Mouse (Mus musculus) midbrain, embryonic 16.5 days (tissue): Measurements from ENCODE around the gene Nyap2. TPM values are rescaled to one million over a fixed set of nuclear protein-coding genes. Genes with fewer than 3 reads are reported as not detected.
A peak's percentile ranks its signal among the peaks of the same experiment; 100 is the strongest.

Experiments used
- ATAC-seq: fragments of 200-750 bp; cut with Nextera tagmentation; 2 replicates; pipeline ENCODE4 v1.8.0; 2017; ENCODE audit warnings: moderate TSS enrichment
- H3K27ac ChIP-seq: fragments of 300-500 bp; sonication (generic); 2 replicates; pipeline ENCODE4 v1.5.1; 2014; ENCODE audit warnings: mild to moderate bottlenecking, low read length, mixed read lengths
- H3K27me3 ChIP-seq: fragments of 300-500 bp; sonication (generic); 2 replicates; pipeline ENCODE4 v1.6.1; 2014; ENCODE audit warnings: low read depth, low read length, mixed read lengths; ENCODE audit not compliant: control insufficient read depth, insufficient read depth
- H3K36me3 ChIP-seq: fragments of 300-500 bp; sonication (generic); 2 replicates; pipeline ENCODE4 v1.6.1; 2014; ENCODE audit warnings: mild to moderate bottlenecking, low read length, moderate library complexity, mixed read lengths; ENCODE audit not compliant: control insufficient read depth, insufficient read depth
- H3K4me1 ChIP-seq: fragments of 300-500 bp; sonication (generic); 2 replicates; pipeline ENCODE4 v1.6.1; 2014; ENCODE audit warnings: mild to moderate bottlenecking, low read length, mixed read lengths; ENCODE audit not compliant: control insufficient read depth, insufficient read depth
- H3K4me2 ChIP-seq: fragments of 300-500 bp; sonication (generic); 2 replicates; pipeline ENCODE4 v1.6.1; 2014; ENCODE audit warnings: mild to moderate bottlenecking, low read length, mixed read lengths
- H3K4me3 ChIP-seq: fragments of 300-500 bp; sonication (generic); 2 replicates; pipeline ENCODE4 v1.5.1; 2014; ENCODE audit warnings: low read depth, mild to moderate bottlenecking, low read length, moderate library complexity, mixed read lengths
- H3K9ac ChIP-seq: fragments of 300-500 bp; sonication (generic); 2 replicates; pipeline ENCODE4 v1.6.1; 2014; ENCODE audit warnings: low read depth, low read length, mixed read lengths
- H3K9me3 ChIP-seq: fragments of 300-500 bp; sonication (generic); replicated peaks from 2 replicates; pipeline ENCODE4 v1.6.1; 2014; ENCODE audit warnings: mild to moderate bottlenecking, low read length, mixed read lengths; ENCODE audit not compliant: control insufficient read depth, poor library complexity, severe bottlenecking
- WGBS: fragments of 180-500 bp; shearing (Covaris S2); extraction: QIAGEN DNeasy Blood & Tissue Kit; methylation state at CpG from one replicate; pipeline ENCODE4 v1.1.7; 2014; 5-methylcytosine and 5-hydroxymethylcytosine counted together
- polyA plus RNA-seq: library from polyadenylated mRNA; unstranded; fragments of >200 nt; fragmentation: Nextera tagmentation; extraction: Ambion mirVana; gene quantifications from 2 replicates; pipeline ENCODE4 v1.2.1, GENCODE M21; 2015

The Nyap2 gene
- polyA plus RNA-seq, result 12.9 and 13.6 TPM in 2 replicates

GRCm38 (mm10) chr1:81076831-81077664, at the start of gene Nyap2:
Nyap2 (plus strand) TSS chr1:81076950.
- no peaks in the 10 kb centered on the region for H3K9me3 ChIP-seq
- peak within 1 kb of the TSS; percentile 62 for H3K9ac ChIP-seq
- H3K4me1 ChIP-seq, result peaks cover 11% of the 10 kb centered on the region
- H3K4me2 ChIP-seq, result peak within 1 kb of the TSS; percentile 61
- H3K4me3 ChIP-seq, result peak within 1 kb of the TSS; percentile 52
- H3K27ac ChIP-seq, result peak within 1 kb of the TSS; percentile 96
- no peaks in the 10 kb centered on the region for H3K36me3 ChIP-seq
- H3K27me3 ChIP-seq, result no peaks in the 10 kb centered on the region
- WGBS, result 11% methylated on average over 16 of the region's 16 CpGs
- ATAC-seq, result peak; percentile 92

GRCm38 (mm10) chr1:81042907-81043868, 33.6 kb upstream of the Nyap2 start:
- Histone ChIP-seq H3K4me3 (no peak overlapping the region), H3K4me2 (no peak overlapping the region), H3K27ac (no peak overlapping the region), H3K9ac (no peak overlapping the region), H3K4me1 (0 out of 2 replicates have a peak, but pooled peaks cover 3% of the 10 kb centered on the region), H3K27me3 (no peaks in the 10 kb centered on the region), H3K36me3 (no peaks in the 10 kb centered on the region), H3K9me3 (no peaks in the 10 kb centered on the region)
- ATAC-seq, result peak; percentile 66; the same call in 1 of the 2 replicates
- 31% methylated on average over 5 of the region's 5 CpGs for WGBS

DNA sequence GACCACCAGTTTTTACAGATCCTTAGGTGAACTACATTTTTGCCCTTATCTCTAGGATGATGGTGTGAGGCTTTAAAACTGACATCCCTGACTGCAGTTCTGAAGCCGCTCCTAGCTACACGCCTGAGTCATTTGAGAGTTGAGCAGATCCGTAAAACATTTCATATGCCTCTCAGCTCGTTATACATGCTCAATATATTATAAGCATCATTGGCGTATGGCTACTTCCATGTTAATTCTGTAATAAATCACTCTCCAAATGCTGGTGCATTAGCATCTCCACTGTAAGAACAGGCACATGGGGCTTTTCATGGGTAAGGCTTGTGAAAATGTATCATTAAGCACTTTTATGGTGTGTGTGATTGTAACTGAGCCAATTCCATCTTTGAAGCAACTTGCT, 18.4 kb upstream of the Nyap2 start:
- Histone ChIP-seq H3K9ac (no peak overlapping the region), H3K9me3 (no peaks in the 10 kb centered on the region), H3K27ac (no peak overlapping the region), H3K36me3 (no peaks in the 10 kb centered on the region), H3K27me3 (no peaks in the 10 kb centered on the region), H3K4me1 (no peaks in the 10 kb centered on the region), H3K4me3 (no peak overlapping the region), H3K4me2 (no peak overlapping the region)
- no peak for ATAC-seq
- WGBS, result 81% methylated on average over 5 of the region's 5 CpGs

DNA sequence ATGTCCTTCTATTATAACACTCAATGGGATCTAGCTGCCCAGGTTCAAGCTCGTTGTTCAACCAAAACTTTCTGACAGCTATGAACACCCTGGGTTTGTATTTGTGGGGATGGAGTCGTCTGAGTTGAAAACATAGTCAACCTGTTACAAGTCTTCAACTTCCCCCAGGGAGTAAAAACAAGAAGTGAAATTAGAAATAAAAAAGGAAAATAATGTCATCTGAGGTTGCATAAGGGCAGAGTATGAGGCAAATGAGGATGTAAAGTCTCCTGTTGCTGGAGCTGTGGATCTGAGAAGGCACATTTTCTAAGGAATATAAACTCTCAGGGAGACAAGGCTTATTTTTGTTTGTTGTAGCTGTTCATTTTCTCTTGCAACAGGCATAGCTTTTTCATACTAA, 17.9 kb upstream of the Nyap2 start:
- Histone ChIP-seq H3K27ac (no peak overlapping the region), H3K4me3 (no peak overlapping the region), H3K4me1 (no peaks in the 10 kb centered on the region), H3K4me2 (no peak overlapping the region), H3K36me3 (no peaks in the 10 kb centered on the region), H3K9me3 (no peaks in the 10 kb centered on the region), H3K27me3 (no peaks in the 10 kb centered on the region), H3K9ac (no peak overlapping the region)
- WGBS, result 73% methylated on average over 2 of the region's 2 CpGs
- ATAC-seq, result no peak

GRCm38 (mm10) chr1:81062811-81063210, 13.9 kb upstream of the Nyap2 start:
- Histone ChIP-seq H3K4me3 (no peak overlapping the region), H3K4me1 (no peaks in the 10 kb centered on the region), H3K4me2 (no peak overlapping the region), H3K9me3 (no peaks in the 10 kb centered on the region), H3K36me3 (no peaks in the 10 kb centered on the region), H3K27me3 (no peaks in the 10 kb centered on the region), H3K27ac (no peak overlapping the region), H3K9ac (no peak overlapping the region)
- 84% methylated on average over 2 of the region's 2 CpGs for WGBS
- ATAC-seq, result no peak

DNA sequence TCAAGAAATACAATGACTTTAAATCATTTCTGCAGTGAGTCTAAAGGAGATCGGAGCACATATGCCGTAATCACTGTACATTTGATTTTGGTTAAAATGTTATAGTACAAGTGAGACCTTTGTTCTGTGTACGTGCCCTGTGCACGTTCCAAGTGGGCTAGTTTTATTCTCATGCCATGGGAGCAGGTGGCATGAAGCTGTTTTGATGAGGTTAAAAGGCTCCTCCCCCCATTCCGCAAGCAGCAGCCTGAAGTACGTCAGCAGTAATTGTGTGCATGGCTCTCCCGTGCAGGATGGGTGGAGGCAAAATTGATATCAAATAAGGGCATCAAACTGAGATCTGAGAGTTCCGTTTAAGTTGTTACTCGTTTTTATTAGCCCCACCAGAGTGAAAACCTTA, 491 bp upstream of the Nyap2 start:
- Histone ChIP-seq H3K27me3 (no peaks in the 10 kb centered on the region), H3K4me3 (peak overlapping the region; percentile 52), H3K4me2 (peak overlapping the region; percentile 61), H3K27ac (peak overlapping the region; percentile 96), H3K9me3 (no peaks in the 10 kb centered on the region), H3K4me1 (peaks cover 11% of the 10 kb centered on the region), H3K36me3 (no peaks in the 10 kb centered on the region), H3K9ac (peak overlapping the region; percentile 55)
- 20% methylated on average over 9 of the region's 9 CpGs for WGBS
- peak; percentile 92 for ATAC-seq

DNA sequence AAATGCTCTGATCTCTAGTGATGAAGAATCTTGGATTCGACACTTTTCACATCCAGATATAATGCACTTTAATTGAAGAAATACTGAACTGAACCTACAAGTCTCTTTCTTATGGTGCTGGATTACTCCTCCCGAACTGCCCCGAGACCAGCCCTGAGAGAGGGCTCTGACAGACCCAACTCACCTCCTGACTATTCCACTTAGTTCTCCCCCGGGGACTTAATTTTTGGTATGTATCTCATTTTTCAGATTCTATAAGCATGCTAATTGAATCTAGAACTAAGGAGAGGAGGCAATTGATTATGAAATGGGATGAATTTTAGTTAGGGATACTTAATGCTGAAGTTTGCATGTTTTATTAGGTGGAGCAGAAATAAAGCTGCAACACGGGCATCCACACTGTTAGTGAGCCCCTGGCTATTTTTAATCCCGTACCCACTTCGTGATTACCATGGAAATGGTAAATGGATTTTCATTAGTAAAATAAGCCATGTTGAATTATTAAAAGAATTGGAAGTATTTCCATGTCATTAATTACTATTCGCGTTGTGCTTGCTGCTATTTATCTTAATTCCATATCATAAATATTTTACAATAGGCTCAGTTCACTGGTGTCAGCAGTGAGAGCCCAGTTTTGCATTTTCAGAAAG, 1.0 kb downstream of the Nyap2 start:
- Histone ChIP-seq H3K27ac (peak overlapping the region; percentile 96), H3K36me3 (no peaks in the 10 kb centered on the region), H3K9ac (peak overlapping the region; percentile 62), H3K9me3 (no peaks in the 10 kb centered on the region), H3K4me3 (peak overlapping the region; percentile 52), H3K4me2 (peak overlapping the region; percentile 61), H3K27me3 (no peaks in the 10 kb centered on the region), H3K4me1 (peaks cover 11% of the 10 kb centered on the region)
- 34% methylated on average over 9 of the region's 9 CpGs for WGBS
- peak; percentile 56 for ATAC-seq

DNA sequence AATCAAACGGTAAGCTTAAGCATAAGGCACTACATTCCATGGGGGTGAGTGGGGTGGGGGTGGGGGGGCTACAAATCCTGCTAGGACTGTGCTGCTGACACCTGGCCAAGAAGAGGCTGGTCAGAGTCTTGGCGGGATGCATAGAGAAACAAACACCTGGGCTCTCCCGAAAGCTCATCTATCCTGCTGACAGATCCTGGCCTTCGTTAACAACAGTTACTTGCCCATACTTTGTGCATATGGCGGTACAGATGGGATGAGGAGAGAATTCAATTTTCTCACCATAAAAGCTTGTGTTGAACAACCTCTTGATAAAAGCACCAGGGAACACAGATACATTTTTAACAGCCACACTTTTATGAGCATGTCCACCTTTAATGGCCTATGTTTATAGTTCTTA, 10.7 kb downstream of the Nyap2 start:
- no peak overlapping the region for H3K9ac ChIP-seq
- peaks cover 4% of the 10 kb centered on the region for H3K4me1 ChIP-seq
- H3K9me3 ChIP-seq, result no peaks in the 10 kb centered on the region
- no peak for ATAC-seq
- WGBS, result 85% methylated on average over 5 of the region's 5 CpGs
- no peak overlapping the region for H3K4me3 ChIP-seq
- no peak overlapping the region for H3K27ac ChIP-seq
- no peak overlapping the region for H3K4me2 ChIP-seq
- 0 out of 2 replicates have a peak, but pooled peaks cover 3% of the 10 kb centered on the region for H3K36me3 ChIP-seq
- no peaks in the 10 kb centered on the region for H3K27me3 ChIP-seq
